Mouse (Mus musculus) CD4-positive, CD25-positive, alpha-beta regulatory T cell, adult 9 weeks (primary cell): ENCODE measurements around the gene Sct. TPM values are rescaled to one million over a fixed set of nuclear protein-coding genes. Genes with fewer than 3 reads are reported as not detected.

ENCODE experiments used
- polyA plus RNA-seq: library from polyadenylated mRNA; unstranded; fragments of 100-300 nt; shearing (Covaris generic); gene quantifications from one replicate; pipeline ENCODE4 v1.2.1, GENCODE M21; 2017

Gene Sct
- not detected for polyA plus RNA-seq

GRCm38 (mm10) chr7:141278766-141279590 lies at the start of gene Sct:
TSS of gene Sct (minus strand) at chr7:141279133.

GRCm38 (mm10) chr7:141327469-141328372 lies 48.8 kb upstream of the Sct start, which contains the start of the genes Deaf1 and Tmem80:
TSS of gene Deaf1 (minus strand) at chr7:141327690.
TSS of gene Tmem80 (plus strand) at chr7:141327739.

GRCm38 (mm10) chr7:141291921-141292582 lies 13.1 kb upstream of the Sct start, which contains the start of gene Drd4:
TSS of gene Drd4 (plus strand) at chr7:141292006.

GRCm38 (mm10) chr7:141276546-141276945 lies 2.4 kb downstream of the Sct start, which contains the start of gene Cdhr5:
TSS of gene Cdhr5 (minus strand) at chr7:141276786.

GRCm38 (mm10) chr7:141265739-141266561 lies 13.0 kb downstream of the Sct start, which contains the start of gene Irf7:
TSS of gene Irf7 (minus strand) at chr7:141266481.

Other genes starting within 250 kb of the Sct start
- 15.5 TPM for gene B4galnt4, start 218.0 kb downstream of the Sct start, polyA plus RNA-seq
- 411 TPM for gene Pkp3, start 200.9 kb downstream of the Sct start, polyA plus RNA-seq
- 274 TPM for gene Sigirr, start 178.6 kb downstream of the Sct start, polyA plus RNA-seq
- gene Ano9, start 161.3 kb downstream of the Sct start, polyA plus RNA-seq = not detected
- gene Ptdss2, start 156.8 kb downstream of the Sct start, polyA plus RNA-seq = 8.9 TPM
- gene Rnh1, start 106.3 kb downstream of the Sct start, polyA plus RNA-seq = 159 TPM
- 5.2 TPM for gene Hras, start 85.1 kb downstream of the Sct start, polyA plus RNA-seq
- 3.4 TPM for gene Lrrc56, start 85.0 kb downstream of the Sct start, polyA plus RNA-seq
- 14.1 TPM for gene Lmntd2, start 65.1 kb downstream of the Sct start, polyA plus RNA-seq
- 29.4 TPM for gene Rassf7, start 63.3 kb downstream of the Sct start, polyA plus RNA-seq
- gene Phrf1, start 50.3 kb downstream of the Sct start, polyA plus RNA-seq = 122 TPM
- 160 TPM for gene Irf7, start 12.7 kb downstream of the Sct start, polyA plus RNA-seq
- gene Cdhr5, start 2.3 kb downstream of the Sct start, polyA plus RNA-seq = not detected
- not detected for gene Drd4, start 12.9 kb upstream of the Sct start, polyA plus RNA-seq
- 15.6 TPM for gene Deaf1, start 48.6 kb upstream of the Sct start, polyA plus RNA-seq
- 48.1 TPM for gene Tmem80, start 48.6 kb upstream of the Sct start, polyA plus RNA-seq
- gene Eps8l2, start 59.7 kb upstream of the Sct start, polyA plus RNA-seq = not detected
- 372 TPM for gene Taldo1, start 113.1 kb upstream of the Sct start, polyA plus RNA-seq
- gene Gatd1, start 135.0 kb upstream of the Sct start, polyA plus RNA-seq = 91.0 TPM
- gene Cend1, start 150.4 kb upstream of the Sct start, polyA plus RNA-seq = 0.27 TPM
- 87.4 TPM for gene Slc25a22, start 158.8 kb upstream of the Sct start, polyA plus RNA-seq
- 16.1 TPM for gene Pidd1, start 164.9 kb upstream of the Sct start, polyA plus RNA-seq
- gene Rplp2, start 168.2 kb upstream of the Sct start, polyA plus RNA-seq = 2,295 TPM
- 109 TPM for gene Pnpla2, start 176.1 kb upstream of the Sct start, polyA plus RNA-seq
- not detected for gene Cracr2b, start 182.0 kb upstream of the Sct start, polyA plus RNA-seq
- gene Cd151, start 188.3 kb upstream of the Sct start, polyA plus RNA-seq = 8.3 TPM
- gene Polr2l, start 196.0 kb upstream of the Sct start, polyA plus RNA-seq = 43.2 TPM
- gene Tspan4, start 196.1 kb upstream of the Sct start, polyA plus RNA-seq = 1.9 TPM